Mouse (Mus musculus) testis, postnatal 10 days (tissue): ENCODE measurements at regions not wholly inside any gene's neighbourhood (a gene's known extent, or its start where the extent isn't known, plus 50 kb on each side); places are given as distances from the start of the nearest gene placed in this dataset.

Source experiments
- DNase-seq: peaks from one replicate; pipeline ENCODE4 v3.0.0; 2021; ENCODE audit warnings: low spot score

GRCm38 (mm10) chr19:59646231-59646630, 188.1 kb downstream of the Emx2 start:
- no peak for DNase-seq

GRCm38 (mm10) chr19:59646656-59647055, 188.5 kb downstream of the Emx2 start:
- DNase-seq, result no peak

- DNase-seq, result no peak
Observed at GRCm38 (mm10) chr19:59649421-59649820, 191.2 kb downstream of the Emx2 start.

GRCm38 (mm10) chr19:59650611-59651329, 192.6 kb downstream of the Emx2 start:
- DNase-seq, result no peak

GRCm38 (mm10) chr19:59653631-59654367, 195.6 kb downstream of the Emx2 start:
- DNase-seq, result no peak

- no peak for DNase-seq
Observed at GRCm38 (mm10) chr19:59655321-59655720, 197.1 kb downstream of the Emx2 start.

- no peak for DNase-seq
Observed at GRCm38 (mm10) chr19:59669793-59670192, 211.6 kb downstream of the Emx2 start.

- no peak for DNase-seq
Observed at GRCm38 (mm10) chr19:59673537-59673936, 215.4 kb downstream of the Emx2 start.

- no peak for DNase-seq
Observed at GRCm38 (mm10) chr19:59679191-59679590, 221.0 kb downstream of the Emx2 start.

GRCm38 (mm10) chr19:59680356-59680755, 222.2 kb downstream of the Emx2 start:
- no peak for DNase-seq

GRCm38 (mm10) chr19:59684292-59684691, 226.1 kb downstream of the Emx2 start:
- DNase-seq, result no peak

- no peak for DNase-seq
Observed at GRCm38 (mm10) chr19:59685826-59686717, 227.9 kb downstream of the Emx2 start.

- DNase-seq, result no peak
Observed at GRCm38 (mm10) chr19:59687206-59687605, 229.0 kb downstream of the Emx2 start.

- no peak for DNase-seq
Observed at GRCm38 (mm10) chr19:59687681-59688080, 229.5 kb downstream of the Emx2 start.

GRCm38 (mm10) chr19:59691541-59692096, 233.4 kb downstream of the Emx2 start:
- no peak for DNase-seq

- no peak for DNase-seq
Observed at GRCm38 (mm10) chr19:59697628-59698027, 239.5 kb downstream of the Emx2 start.

- DNase-seq, result no peak
Observed at GRCm38 (mm10) chr19:59700187-59700586, 242.0 kb downstream of the Emx2 start.

- no peak for DNase-seq
Observed at GRCm38 (mm10) chr19:59707106-59707505, 236.3 kb downstream of the Rab11fip2 start.

- no peak for DNase-seq
Observed at GRCm38 (mm10) chr19:59709180-59709579, 234.3 kb downstream of the Rab11fip2 start.

- DNase-seq, result no peak
Observed at GRCm38 (mm10) chr19:59715086-59715485, 228.4 kb downstream of the Rab11fip2 start.

GRCm38 (mm10) chr19:59717813-59718483, 225.5 kb downstream of the Rab11fip2 start:
- DNase-seq, result no peak

- DNase-seq, result no peak
Observed at GRCm38 (mm10) chr19:59738541-59738940, 204.9 kb downstream of the Rab11fip2 start.
